ENCODE assay signal across 8 mouse cellular contexts in genomic region chr12:70345531-70346138, GRCm38 (mm10). TPM values are rescaled to one million over a fixed set of nuclear protein-coding genes. Genes with fewer than 3 reads are reported as not detected.
DNase-seq lines count a peak whose midpoint lies in the region; ATAC-seq and TF ChIP-seq lines count a peak whose summit lies in the region.

No protein-coding gene starts in this region.

- no peak for ATAC-seq in lung, embryonic 14.5 days (ENCODE audit: insufficient read depth)
- peak; percentile 7; the same call in 1 of the 2 replicates for ATAC-seq in forebrain, embryonic 15.5 days (replicated peaks)
- peak; percentile 26; the same call in 1 of the 2 replicates for ATAC-seq in neural tube, embryonic 11.5 days (ENCODE audit: insufficient read depth, low FRiP score, low TSS enrichment)
- no peak for ATAC-seq in megakaryocyte progenitor cell, adult 5-6 weeks (replicated peaks; ENCODE audit: poor library complexity)
- ATAC-seq in monocyte, adult 5-6 weeks (replicated peaks; ENCODE audit: insufficient number of reproducible peaks, low FRiP score, low TSS enrichment, poor library complexity, severe bottlenecking) = no peak

- no peak for DNase-seq in lung, embryonic 14.5 days
- no peak for DNase-seq in lung, adult 18-20 months
- peak; percentile 49 for DNase-seq in layer of hippocampus, adult 9-11 months
- DNase-seq in neural tube, embryonic 11.5 days (ENCODE audit: low spot score) = peak; percentile 58
- no peak for DNase-seq in lung, postnatal 4 days

- WGBS in lung, embryonic 14.5 days = 30% methylated on average over 16 of the region's 16 CpGs
- 28% methylated on average over 16 of the region's 16 CpGs for WGBS in forebrain, embryonic 15.5 days
- WGBS in neural tube, embryonic 11.5 days = 29% methylated on average over 16 of the region's 16 CpGs

- H3K4me3 ChIP-seq in lung, embryonic 14.5 days (ENCODE audit: low read depth, low read length) = peak overlapping the region; percentile 56; the same call in 1 of the 2 replicates
- H3K4me3 ChIP-seq in forebrain, embryonic 15.5 days = peak overlapping the region; percentile 60
- H3K4me3 ChIP-seq in neural tube, embryonic 11.5 days (ENCODE audit: low read depth, low read length) = peak overlapping the region; percentile 66

- H3K27me3 ChIP-seq in lung, embryonic 14.5 days (ENCODE audit: insufficient read depth, low read length) = peaks cover 29% of the 10 kb centered on the region
- H3K27me3 ChIP-seq in forebrain, embryonic 15.5 days = no peaks in the 10 kb centered on the region
- H3K27me3 ChIP-seq in neural tube, embryonic 11.5 days (ENCODE audit: control insufficient read depth, insufficient read depth, low read length) = no peaks in the 10 kb centered on the region

- peaks cover 9% of the 10 kb centered on the region; the same call in 1 of the 2 replicates for H3K4me1 ChIP-seq in lung, embryonic 14.5 days (ENCODE audit: insufficient read depth)
- H3K4me1 ChIP-seq in forebrain, embryonic 15.5 days = peaks cover 40% of the 10 kb centered on the region
- H3K4me1 ChIP-seq in neural tube, embryonic 11.5 days (ENCODE audit: control insufficient read depth, insufficient read depth, low read length) = peaks cover 19% of the 10 kb centered on the region

- no peak overlapping the region for H3K27ac ChIP-seq in lung, embryonic 14.5 days (ENCODE audit: low read depth)
- peak overlapping the region; percentile 98 for H3K27ac ChIP-seq in forebrain, embryonic 15.5 days (replicated peaks)
- H3K27ac ChIP-seq in neural tube, embryonic 11.5 days (ENCODE audit: low read depth, low read length) = peak overlapping the region; percentile 27; the same call in 1 of the 2 replicates

- no peak for TF ChIP-seq CTCF in lung, embryonic 14.5 days (IDR thresholded peaks at IDR 0.05; ENCODE audit: low read depth)

- H3K4me2 ChIP-seq in lung, embryonic 14.5 days = peak overlapping the region; percentile 94; the same call in 1 of the 2 replicates
- peak overlapping the region; percentile 97 for H3K4me2 ChIP-seq in forebrain, embryonic 15.5 days (replicated peaks)
- H3K4me2 ChIP-seq in neural tube, embryonic 11.5 days (ENCODE audit: low read depth) = peak overlapping the region; percentile 94

- no peak overlapping the region for H3K9ac ChIP-seq in lung, embryonic 14.5 days
- peak overlapping the region; percentile 76 for H3K9ac ChIP-seq in forebrain, embryonic 15.5 days (replicated peaks)
- peak overlapping the region; percentile 67 for H3K9ac ChIP-seq in neural tube, embryonic 11.5 days (ENCODE audit: low read length)

- no peaks in the 10 kb centered on the region for H3K9me3 ChIP-seq in lung, embryonic 14.5 days (ENCODE audit: low read depth, low read length)
- no peaks in the 10 kb centered on the region for H3K9me3 ChIP-seq in forebrain, embryonic 15.5 days
- no peaks in the 10 kb centered on the region for H3K9me3 ChIP-seq in neural tube, embryonic 11.5 days (ENCODE audit: control insufficient read depth, low read length)

- H3K36me3 ChIP-seq in lung, embryonic 14.5 days (ENCODE audit: insufficient read depth) = no peaks in the 10 kb centered on the region
- no peaks in the 10 kb centered on the region for H3K36me3 ChIP-seq in forebrain, embryonic 15.5 days
- no peaks in the 10 kb centered on the region for H3K36me3 ChIP-seq in neural tube, embryonic 11.5 days (ENCODE audit: control insufficient read depth, insufficient read depth, low read length)

RNA-seq across cellular contexts. Expression of gene Trim9, which starts 1.8 kb away (rescaled TPM):
- polyA plus RNA-seq in lung, embryonic 14.5 days (2014; fragmentation: Nextera tagmentation; extraction: Ambion mirVana) = 0.47 and 0.59 TPM in 2 replicates
- 45.4 and 51.8 TPM in 2 replicates for polyA plus RNA-seq in forebrain, embryonic 15.5 days (2015; fragmentation: Nextera tagmentation; extraction: Ambion mirVana)
- polyA plus RNA-seq in neural tube, embryonic 11.5 days (2014; fragmentation: Nextera tagmentation; extraction: Ambion mirVana) = 24.6 and 27.4 TPM in 2 replicates
- 0.17 and 0.30 TPM in 2 replicates for total RNA-seq in megakaryocyte progenitor cell, adult 5-6 weeks (2015)
- total RNA-seq in megakaryocyte progenitor cell, adult 5-6 weeks (2017) = 0.29 and 0.30 TPM in 2 replicates
- total RNA-seq in monocyte, adult 5-6 weeks (2017) = 0.43 to 0.49 TPM in 2 of 3 replicates, not detected in the other

Comparison
In these comparisons a context has a peak if more than half of its experiments do, and no peak if none do; other contexts are left out.
1. ATAC-seq: peak in forebrain, embryonic 15.5 days (single experiment) and neural tube, embryonic 11.5 days (single experiment); none in lung, embryonic 14.5 days (single experiment), megakaryocyte progenitor cell, adult 5-6 weeks (single experiment) and monocyte, adult 5-6 weeks (single experiment).
2. DNase-seq: peak in layer of hippocampus, adult 9-11 months (single experiment) and neural tube, embryonic 11.5 days (single experiment); none in lung, embryonic 14.5 days (single experiment), lung, adult 18-20 months (0 of 2) and lung, postnatal 4 days (0 of 2).
3. RNA of gene Trim9, which starts 1.8 kb away (polyA plus RNA-seq): 45.4 to 51.8 TPM in forebrain, embryonic 15.5 days and 24.6 to 27.4 TPM in neural tube, embryonic 11.5 days; 0.47 to 0.59 TPM in lung, embryonic 14.5 days; every median in the first group is over 10 times any median in the second.
4. Peak in every context shown above with its lines, with median percentiles within 50 percentile points of each other: H3K4me2 ChIP-seq and H3K4me3 ChIP-seq.